Mouse (Mus musculus): ENCODE results near the gene Anapc13.

Anapc13 gene

GRCm38 (mm10) chr9:102625983-102626838, at the start of gene Anapc13, which contains the start of gene Cep63:
Gene Anapc13, plus strand, starts transcription at chr9:102626296.
Gene Cep63, minus strand, starts transcription at chr9:102626534.
- peak; percentile 96 for DNase-seq (ENCODE audit: low spot score)

DNA sequence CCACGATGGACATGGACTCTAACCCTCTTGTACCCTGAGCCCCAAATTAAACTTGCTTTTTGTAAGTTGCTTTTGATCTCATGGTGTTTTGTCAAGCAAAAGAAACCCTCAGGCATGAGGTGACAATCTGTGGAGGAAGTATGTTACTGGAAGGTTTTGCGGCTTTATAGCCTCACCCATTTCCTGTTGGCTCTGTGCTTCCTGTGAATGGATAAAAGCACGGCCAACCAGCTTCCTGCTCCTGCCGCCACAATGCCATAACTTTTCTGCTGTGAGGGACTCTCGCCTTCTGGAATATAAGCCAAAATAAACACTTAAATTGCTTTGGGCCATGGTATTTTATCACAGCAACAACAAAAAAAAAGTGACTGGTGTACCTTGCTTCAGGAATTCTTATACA, 48.6 kb upstream of the Anapc13 start:
- DNase-seq (ENCODE audit: low spot score), result no peak

DNA sequence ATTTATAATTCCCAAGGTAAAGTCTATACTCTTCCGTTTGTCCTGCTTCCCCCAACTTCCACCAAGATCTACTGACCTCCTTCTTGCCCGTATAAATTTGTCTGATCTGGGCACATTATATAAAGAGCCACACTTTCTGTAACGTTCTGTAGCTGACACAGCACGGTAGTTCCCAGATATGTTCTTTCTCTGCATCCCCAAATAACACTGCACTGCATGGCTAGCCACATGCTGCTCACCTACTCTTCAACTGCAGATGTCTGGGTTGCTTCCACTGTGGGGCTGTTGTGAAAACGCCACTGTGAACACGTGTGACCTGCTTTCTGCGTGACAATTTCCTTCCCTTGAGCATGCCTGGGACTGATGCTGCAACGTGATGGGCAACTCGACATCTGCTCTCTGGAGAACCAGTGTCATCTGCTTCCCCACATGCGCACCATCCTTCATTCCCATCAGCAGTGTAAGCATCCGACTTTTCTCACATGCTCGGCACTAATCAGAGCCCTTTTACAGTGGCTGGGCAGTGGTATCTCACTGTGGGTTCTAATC, 44.1 kb upstream of the Anapc13 start:
- DNase-seq (ENCODE audit: low spot score), result no peak

- no peak for DNase-seq (ENCODE audit: low spot score)
Measured at GRCm38 (mm10) chr9:102587347-102587746, 38.7 kb upstream of the Anapc13 start.

- DNase-seq (ENCODE audit: low spot score), result no peak
Measured at GRCm38 (mm10) chr9:102594667-102595393, 31.3 kb upstream of the Anapc13 start.

GRCm38 (mm10) chr9:102595662-102596436, 30.2 kb upstream of the Anapc13 start:
- no peak for DNase-seq (ENCODE audit: low spot score)

DNA sequence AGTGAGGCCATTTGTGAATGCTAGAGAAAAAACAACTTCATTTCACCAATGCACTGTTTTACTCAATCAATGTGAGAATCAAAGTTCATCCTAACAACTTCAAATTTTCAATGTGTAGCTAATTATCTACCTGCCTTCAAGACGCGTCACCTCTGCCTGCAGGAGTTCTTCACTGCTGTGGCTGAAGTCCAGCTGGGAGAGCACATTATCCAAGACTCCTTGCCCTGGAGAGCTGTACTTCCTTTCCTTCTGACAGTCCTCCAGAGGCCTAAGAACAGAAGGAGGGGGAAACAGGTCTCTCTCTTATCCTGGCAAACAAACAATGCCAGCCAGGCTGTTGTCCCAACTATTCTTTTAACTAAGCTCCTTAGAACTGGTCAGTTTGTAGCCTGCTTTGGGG, 24.9 kb upstream of the Anapc13 start:
- DNase-seq (ENCODE audit: low spot score), result no peak

GRCm38 (mm10) chr9:102601666-102602065, 24.4 kb upstream of the Anapc13 start:
- no peak for DNase-seq (ENCODE audit: low spot score)

DNA sequence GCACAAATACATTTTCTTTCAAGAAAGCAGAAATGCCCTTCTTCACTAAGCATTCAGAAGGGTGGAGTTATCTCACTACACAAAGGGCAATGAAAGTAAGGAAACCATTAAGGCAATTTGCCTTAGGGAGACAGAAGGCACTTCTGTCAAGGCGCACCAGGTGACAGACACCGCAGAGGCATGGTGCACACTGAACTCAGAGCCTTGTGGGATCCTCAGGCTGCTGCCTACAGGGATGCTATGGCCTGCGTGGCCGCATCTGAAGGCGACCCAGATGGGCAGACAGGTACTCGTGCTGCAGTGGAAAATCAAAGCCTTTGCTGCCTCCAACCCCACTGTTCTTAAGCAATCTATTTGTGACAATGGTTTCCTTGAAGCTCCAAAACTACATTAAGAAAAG, 20.9 kb upstream of the Anapc13 start:
- DNase-seq (ENCODE audit: low spot score), result no peak

- DNase-seq (ENCODE audit: low spot score), result no peak
Measured at GRCm38 (mm10) chr9:102607471-102607870, 18.6 kb upstream of the Anapc13 start.

- DNase-seq (ENCODE audit: low spot score), result no peak
Measured at GRCm38 (mm10) chr9:102609221-102609620, 16.9 kb upstream of the Anapc13 start.

DNA sequence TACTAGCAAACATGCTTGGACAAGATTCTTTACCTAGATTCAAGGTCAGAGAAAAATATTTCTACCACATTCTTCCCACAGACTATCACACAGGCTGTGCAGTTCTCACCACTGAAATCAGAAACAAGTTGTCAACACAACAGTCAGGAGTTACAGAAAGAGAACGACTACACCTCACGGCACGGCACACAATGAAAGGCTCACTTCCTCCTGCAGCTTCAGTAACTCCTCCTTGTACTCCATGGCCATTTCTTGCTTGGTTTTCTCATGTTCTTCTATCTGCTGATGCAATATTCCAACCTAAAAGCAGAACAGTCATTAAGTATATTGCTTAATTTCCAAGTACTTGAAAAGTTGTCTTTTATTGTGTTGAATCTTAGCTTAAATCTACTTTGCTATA, 11.0 kb upstream of the Anapc13 start:
- DNase-seq (ENCODE audit: low spot score), result no peak

- DNase-seq (ENCODE audit: low spot score), result no peak
Measured at GRCm38 (mm10) chr9:102616267-102616666, 9.8 kb upstream of the Anapc13 start.

GRCm38 (mm10) chr9:102621385-102621784, 4.7 kb upstream of the Anapc13 start:
- DNase-seq (ENCODE audit: low spot score), result no peak

- no peak for DNase-seq (ENCODE audit: low spot score)
Measured at GRCm38 (mm10) chr9:102622192-102622857, 3.8 kb upstream of the Anapc13 start.

- no peak for DNase-seq (ENCODE audit: low spot score)
Measured at GRCm38 (mm10) chr9:102622876-102623275, 3.2 kb upstream of the Anapc13 start.

DNA sequence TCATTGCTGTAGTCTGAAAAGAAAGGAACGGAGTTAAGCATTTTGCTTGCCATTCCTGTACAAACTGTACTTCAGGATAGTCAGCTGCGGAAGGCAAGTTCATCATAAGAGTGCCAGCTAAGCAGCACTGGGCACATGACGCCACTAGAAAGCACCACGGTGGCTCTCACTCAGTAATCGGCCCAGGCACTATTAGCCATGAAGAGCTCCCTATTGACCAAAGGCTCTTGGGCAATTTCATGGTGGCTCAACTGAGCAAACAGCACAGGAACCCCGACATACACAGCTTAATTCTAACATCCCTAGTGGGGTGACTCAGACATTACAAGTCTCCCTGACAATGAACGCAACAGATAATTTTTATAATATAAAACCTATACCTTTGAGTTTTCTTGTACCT, 2.5 kb upstream of the Anapc13 start:
- DNase-seq (ENCODE audit: low spot score), result no peak

- peak; percentile 75 for DNase-seq (ENCODE audit: low spot score)
Measured at GRCm38 (mm10) chr9:102625401-102625982, 604 bp upstream of the Anapc13 start.

DNA sequence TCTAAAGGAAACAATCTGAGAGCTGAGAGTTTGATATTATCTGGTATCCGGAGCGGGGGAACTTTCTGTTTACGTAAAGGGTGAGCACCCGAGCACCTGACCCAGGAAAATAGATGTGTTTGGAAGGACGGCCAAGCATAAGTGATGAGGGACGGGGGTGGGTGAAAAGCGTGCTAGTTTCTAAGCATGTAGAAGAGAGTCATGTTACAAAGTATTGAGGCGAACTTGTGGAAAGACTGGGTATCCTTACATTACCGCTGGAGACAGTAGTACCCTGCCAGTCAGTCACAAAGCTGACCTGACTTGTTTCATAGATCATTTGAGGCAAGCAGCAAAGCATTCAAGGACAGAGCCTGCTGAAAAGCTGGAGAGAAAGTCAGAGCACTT, 736 bp downstream of the Anapc13 start:
- no peak for DNase-seq (ENCODE audit: low spot score)

GRCm38 (mm10) chr9:102627442-102627841, 1.3 kb downstream of the Anapc13 start:
- no peak for DNase-seq (ENCODE audit: low spot score)

GRCm38 (mm10) chr9:102629052-102629451, 3.0 kb downstream of the Anapc13 start:
- no peak for DNase-seq (ENCODE audit: low spot score)

Data from ovary, postnatal 10 days (tissue).